Mouse (Mus musculus): ENCODE measurements around the gene Ubqln4. TPM values are rescaled to one million over a fixed set of nuclear protein-coding genes. Genes with fewer than 3 reads are reported as not detected.
A peak's percentile ranks its signal among the peaks of the same experiment; 100 is the strongest.

Ubqln4 gene
- 100 to 1,000 TPM in 2 of 4 experiments, 10 to 100 TPM in 2; 96.1 to 118 (median 107) TPM for total RNA-seq (2022)

- peak; percentile 63 to 85 for DNase-seq (ENCODE audit: low spot score in 2 of 2)
These were observed at the start of gene Ubqln4 for GRCm38 (mm10) chr3:88553525-88553879. TSS of gene Ubqln4 (plus strand) at chr3:88553758.

- DNase-seq (ENCODE audit: low spot score in 2 of 2) = no peak
These were observed 49.4 kb upstream of the Ubqln4 start for GRCm38 (mm10) chr3:88503881-88504746.

GRCm38 (mm10) chr3:88505081-88505480 is 48.5 kb upstream of the Ubqln4 start:
- DNase-seq (ENCODE audit: low spot score in 2 of 2) = no peak

DNA sequence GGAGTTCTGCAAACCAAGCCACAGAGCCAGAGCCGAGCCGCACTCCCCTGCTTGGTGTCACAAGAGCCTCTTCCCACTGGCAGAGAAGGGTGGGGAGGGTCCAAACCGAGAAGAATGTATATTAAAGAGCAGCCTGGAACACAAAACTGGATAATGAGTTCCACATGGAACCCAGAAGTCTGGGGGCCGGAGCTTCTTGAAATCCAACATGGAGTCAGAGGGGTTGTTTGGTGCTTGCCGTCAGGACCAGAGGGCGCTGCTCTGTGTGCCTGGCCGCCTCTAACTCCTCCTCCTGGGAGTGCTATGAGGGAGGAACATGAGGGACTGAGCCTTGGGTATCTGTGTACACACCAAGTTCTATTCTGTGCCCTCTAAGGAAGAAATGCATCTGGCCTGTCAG is 47.8 kb upstream of the Ubqln4 start:
- no peak for DNase-seq (ENCODE audit: low spot score in 2 of 2)

DNA sequence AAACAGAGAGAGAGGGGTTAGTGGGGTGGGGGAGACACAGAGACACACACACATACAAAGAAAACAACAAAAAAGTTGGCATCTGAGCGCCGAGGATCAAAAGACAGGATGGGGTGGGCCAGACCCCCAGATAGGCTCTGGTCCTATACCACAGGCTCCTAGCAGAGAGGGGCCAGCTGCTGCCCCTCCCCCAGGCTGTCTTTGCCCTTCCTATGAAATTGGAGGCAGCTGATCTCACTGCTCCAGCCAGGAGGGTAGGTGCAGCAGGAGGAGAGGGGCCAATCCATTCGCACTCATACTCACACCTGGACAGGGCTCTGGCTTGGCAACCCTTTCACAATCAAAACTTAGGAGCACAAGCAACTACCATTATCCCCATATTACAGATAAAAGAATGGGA is 44.3 kb upstream of the Ubqln4 start:
- DNase-seq (ENCODE audit: low spot score in 2 of 2) = no peak

DNA sequence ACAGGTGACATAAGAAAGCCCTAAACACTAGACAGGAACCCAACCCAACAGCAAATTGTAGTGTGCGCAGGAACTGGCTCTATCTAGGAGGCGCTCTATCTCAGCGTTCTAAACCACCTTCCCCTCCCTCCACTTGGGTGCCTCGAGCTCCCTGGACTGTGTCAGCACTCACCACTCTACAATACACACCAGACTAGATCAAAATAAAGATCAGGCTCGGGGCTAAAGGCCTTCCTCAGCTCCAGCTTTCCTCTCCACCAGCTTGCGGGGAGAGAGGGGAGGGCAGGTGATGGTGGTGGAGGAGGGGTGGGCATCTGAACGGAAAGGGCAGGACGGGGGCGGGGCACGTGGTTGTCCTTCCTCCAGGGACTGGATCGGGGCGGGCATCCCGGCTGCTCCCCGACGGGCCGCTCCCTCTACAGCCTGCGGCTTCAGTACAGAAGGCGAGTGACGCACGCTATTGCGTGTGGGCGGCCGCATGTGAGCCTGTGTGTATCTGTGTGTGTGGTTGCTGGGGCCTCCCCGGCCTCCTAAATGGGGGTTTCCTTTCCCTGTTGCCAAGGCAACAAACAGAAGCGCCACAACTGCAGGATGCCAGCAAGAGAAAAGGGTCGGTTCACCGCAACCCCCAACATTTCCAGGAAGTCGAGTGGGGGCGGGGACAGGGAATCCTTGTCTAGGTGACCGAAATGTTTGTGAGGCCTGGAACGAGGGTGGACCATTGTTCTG is 43.7 kb upstream of the Ubqln4 start, which contains the start of gene Lmna:
Lmna (minus strand) TSS at position 265 of the 729 bp plus-strand sequence.
- DNase-seq (ENCODE audit: low spot score in 2 of 2) = peak; percentile 91 to 92

GRCm38 (mm10) chr3:88510421-88511289 is 42.9 kb upstream of the Ubqln4 start:
- DNase-seq (ENCODE audit: low spot score in 2 of 2) = no peak

- DNase-seq (ENCODE audit: low spot score in 2 of 2) = no peak
These were observed 42.0 kb upstream of the Ubqln4 start for GRCm38 (mm10) chr3:88511559-88511958.

DNA sequence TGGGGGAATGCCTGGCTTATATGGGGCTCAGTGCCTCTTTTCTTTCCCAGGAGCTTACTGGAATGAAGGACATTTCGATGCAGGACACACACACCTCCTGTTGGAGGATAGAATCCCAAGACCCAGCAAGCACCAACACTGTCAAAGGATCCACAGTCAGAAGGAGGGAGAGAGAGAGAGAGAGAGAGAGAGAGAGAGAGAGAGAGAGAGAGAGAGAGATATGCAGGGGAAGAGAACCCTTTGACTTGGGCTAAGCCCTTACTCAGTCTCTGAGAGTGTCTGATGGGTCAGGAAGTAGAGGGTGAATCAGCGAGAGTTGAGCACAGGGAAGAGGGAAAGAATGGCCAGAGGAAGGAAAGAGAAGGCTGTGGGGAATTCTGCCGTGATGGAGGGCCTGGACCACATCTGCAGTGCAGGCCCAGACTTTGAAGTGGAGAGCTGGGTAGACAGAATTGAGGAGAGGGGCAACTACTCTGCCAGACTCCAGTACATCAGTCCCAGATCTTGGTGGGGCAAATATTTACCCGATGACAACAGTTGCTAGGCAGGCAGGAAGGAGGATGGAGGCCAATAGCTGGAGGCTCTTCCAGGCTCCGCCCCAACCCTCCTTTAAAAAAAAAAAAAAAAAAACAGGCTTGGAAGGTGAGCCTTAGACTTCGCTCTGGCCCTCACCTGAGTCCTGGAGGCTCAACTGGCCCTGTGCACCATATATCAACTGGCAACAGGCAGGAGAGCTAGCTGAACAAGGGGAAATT is 41.2 kb upstream of the Ubqln4 start:
- no peak for DNase-seq (ENCODE audit: low spot score in 2 of 2)

- DNase-seq (ENCODE audit: low spot score in 2 of 2) = no peak
These were observed 40.5 kb upstream of the Ubqln4 start for GRCm38 (mm10) chr3:88512896-88513545.

GRCm38 (mm10) chr3:88513546-88514115 is 39.9 kb upstream of the Ubqln4 start:
- no peak for DNase-seq (ENCODE audit: low spot score in 2 of 2)

- no peak for DNase-seq (ENCODE audit: low spot score in 2 of 2)
These were observed 39.1 kb upstream of the Ubqln4 start for GRCm38 (mm10) chr3:88514231-88515094.

- DNase-seq (ENCODE audit: low spot score in 2 of 2) = no peak
These were observed 38.5 kb upstream of the Ubqln4 start for GRCm38 (mm10) chr3:88515095-88515386.

GRCm38 (mm10) chr3:88516407-88516806 is 37.2 kb upstream of the Ubqln4 start:
- no peak for DNase-seq (ENCODE audit: low spot score in 2 of 2)

DNA sequence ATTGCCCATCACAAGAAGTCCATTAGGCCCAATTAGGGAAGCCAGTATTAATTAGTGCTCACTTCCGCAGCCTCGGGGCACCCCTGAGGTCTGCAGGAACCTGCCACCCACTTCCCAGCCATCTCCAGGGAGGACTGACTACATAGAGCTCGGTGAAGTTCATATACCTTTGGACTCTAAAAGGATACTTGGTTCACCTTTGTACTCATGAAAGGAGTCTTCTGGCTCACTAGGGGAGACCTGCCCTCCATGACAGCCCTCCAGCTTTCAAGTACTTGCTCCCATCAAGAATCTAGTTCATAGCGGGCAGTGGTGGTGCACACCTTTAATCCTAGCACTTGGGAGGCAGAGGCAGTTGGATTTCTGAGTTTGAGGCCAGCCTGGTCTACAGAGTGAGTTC is 35.1 kb upstream of the Ubqln4 start:
- no peak for DNase-seq (ENCODE audit: low spot score in 2 of 2)

- DNase-seq (ENCODE audit: low spot score in 2 of 2) = no peak
These were observed 33.5 kb upstream of the Ubqln4 start for GRCm38 (mm10) chr3:88520078-88520477.

GRCm38 (mm10) chr3:88521156-88521555 is 32.4 kb upstream of the Ubqln4 start:
- DNase-seq (ENCODE audit: low spot score in 2 of 2) = no peak

GRCm38 (mm10) chr3:88521803-88522331 is 31.7 kb upstream of the Ubqln4 start:
- peak in 1 of 2 experiments; percentile 55 for DNase-seq (ENCODE audit: low spot score in 2 of 2)

GRCm38 (mm10) chr3:88523027-88523426 is 30.5 kb upstream of the Ubqln4 start:
- no peak for DNase-seq (ENCODE audit: low spot score in 2 of 2)
